Mouse (Mus musculus): ENCODE measurements around the gene Gm9857. TPM values are rescaled to one million over a fixed set of nuclear protein-coding genes. Genes with fewer than 3 reads are reported as not detected.

Gene Gm9857
- total RNA-seq (2014; fragmentation: Nextera tagmentation) = not detected in 2 replicates
- total RNA-seq (2017) = not detected in 2 replicates
- not detected in 2 replicates for polyA plus RNA-seq (2012)

GRCm38 (mm10) chr3:108940001-108940633 is at the start of gene Gm9857:
Gene Gm9857 (minus strand): TSS chr3:108940445.
- ATAC-seq (ENCODE audit: extremely low read depth, insufficient number of reproducible peaks, low FRiP score, poor library complexity, severe bottlenecking) = no peak
- TF ChIP-seq CTCF (IDR thresholded peaks at IDR 0.05; ENCODE audit: low read depth, low read length) (no peak), POLR2AphosphoS5 (IDR thresholded peaks at IDR 0.05; ENCODE audit: insufficient replicate concordance, low read depth, low read length) (no peak), GATA2 (IDR thresholded peaks at IDR 0.05; ENCODE audit: borderline replicate concordance, low read depth, low read length) (no peak), GATA1 (IDR thresholded peaks at IDR 0.05; ENCODE audit: borderline replicate concordance, low read length) (no peak), TAL1 (conservative IDR thresholded peaks at IDR 0.05; ENCODE audit: low read depth, low read length) (no peak)
- H3K4me1 ChIP-seq (ENCODE audit: insufficient read depth, low read depth, low read length) = no peaks in the 10 kb centered on the region
- peaks cover 9% of the 10 kb centered on the region for H3K9me3 ChIP-seq (replicated peaks)
- H3K27me3 ChIP-seq (ENCODE audit: insufficient read depth, low read length) = no peaks in the 10 kb centered on the region
- no peak within 1 kb of the TSS for H3K4me3 ChIP-seq (ENCODE audit: low read depth, low read length)
- H3K36me3 ChIP-seq (replicated peaks) = no peaks in the 10 kb centered on the region
- no peak for DNase-seq (ENCODE audit: low spot score)

- no peaks in the 10 kb centered on the region for H3K4me1 ChIP-seq (ENCODE audit: insufficient read depth, low read depth, low read length)
These were observed 46.9 kb upstream of the Gm9857 start for GRCm38 (mm10) chr3:108987009-108987659.

GRCm38 (mm10) chr3:108986534-108986933 is 46.3 kb upstream of the Gm9857 start:
- Histone ChIP-seq H3K36me3 (replicated peaks) (no peaks in the 10 kb centered on the region), H3K27me3 (ENCODE audit: insufficient read depth, low read length) (no peaks in the 10 kb centered on the region), H3K4me1 (ENCODE audit: insufficient read depth, low read depth, low read length) (no peaks in the 10 kb centered on the region), H3K4me3 (ENCODE audit: low read depth, low read length) (no peak overlapping the region), H3K9me3 (replicated peaks) (no peaks in the 10 kb centered on the region)
- no peak for TF ChIP-seq GATA1 (IDR thresholded peaks at IDR 0.05; ENCODE audit: borderline replicate concordance, low read length)
- TF ChIP-seq TAL1 (conservative IDR thresholded peaks at IDR 0.05; ENCODE audit: low read depth, low read length) = no peak
- TF ChIP-seq GATA2 (IDR thresholded peaks at IDR 0.05; ENCODE audit: borderline replicate concordance, low read depth, low read length) = no peak
- no peak for TF ChIP-seq CTCF (IDR thresholded peaks at IDR 0.05; ENCODE audit: low read depth, low read length)
- TF ChIP-seq POLR2AphosphoS5 (IDR thresholded peaks at IDR 0.05; ENCODE audit: insufficient replicate concordance, low read depth, low read length) = no peak
- ATAC-seq (ENCODE audit: extremely low read depth, insufficient number of reproducible peaks, low FRiP score, poor library complexity, severe bottlenecking) (no peak; the same call in 1 of the 2 replicates), DNase-seq (ENCODE audit: low spot score) (no peak)

More at GRCm38 (mm10) chr3:108987009-108987659, 46.9 kb upstream of the Gm9857 start:
- Histone ChIP-seq H3K36me3 (replicated peaks) (no peaks in the 10 kb centered on the region), H3K9me3 (replicated peaks) (no peaks in the 10 kb centered on the region), H3K4me3 (ENCODE audit: low read depth, low read length) (no peak overlapping the region), H3K27me3 (ENCODE audit: insufficient read depth, low read length) (no peaks in the 10 kb centered on the region)
- DNase-seq (ENCODE audit: low spot score) (no peak), ATAC-seq (ENCODE audit: extremely low read depth, insufficient number of reproducible peaks, low FRiP score, poor library complexity, severe bottlenecking) (no peak)
- TF ChIP-seq GATA1 (IDR thresholded peaks at IDR 0.05; ENCODE audit: borderline replicate concordance, low read length) (no peak), TAL1 (conservative IDR thresholded peaks at IDR 0.05; ENCODE audit: low read depth, low read length) (no peak), GATA2 (IDR thresholded peaks at IDR 0.05; ENCODE audit: borderline replicate concordance, low read depth, low read length) (no peak), CTCF (IDR thresholded peaks at IDR 0.05; ENCODE audit: low read depth, low read length) (no peak), POLR2AphosphoS5 (IDR thresholded peaks at IDR 0.05; ENCODE audit: insufficient replicate concordance, low read depth, low read length) (no peak)

- DNase-seq (ENCODE audit: low spot score) (no peak), ATAC-seq (ENCODE audit: extremely low read depth, insufficient number of reproducible peaks, low FRiP score, poor library complexity, severe bottlenecking) (0 out of 2 replicates have a peak, but pooled peaks have one; percentile 42)
- peaks cover 6% of the 10 kb centered on the region for H3K9me3 ChIP-seq (replicated peaks)
- no peaks in the 10 kb centered on the region for H3K4me1 ChIP-seq (ENCODE audit: insufficient read depth, low read depth, low read length)
- TF ChIP-seq POLR2AphosphoS5 (IDR thresholded peaks at IDR 0.05; ENCODE audit: insufficient replicate concordance, low read depth, low read length) (no peak), TAL1 (conservative IDR thresholded peaks at IDR 0.05; ENCODE audit: low read depth, low read length) (no peak), GATA1 (IDR thresholded peaks at IDR 0.05; ENCODE audit: borderline replicate concordance, low read length) (no peak), CTCF (IDR thresholded peaks at IDR 0.05; ENCODE audit: low read depth, low read length) (no peak), GATA2 (IDR thresholded peaks at IDR 0.05; ENCODE audit: borderline replicate concordance, low read depth, low read length) (no peak)
- no peaks in the 10 kb centered on the region; the same call in 1 of the 2 replicates for H3K27me3 ChIP-seq (ENCODE audit: insufficient read depth, low read length)
- H3K36me3 ChIP-seq (replicated peaks) = no peaks in the 10 kb centered on the region
- H3K4me3 ChIP-seq (ENCODE audit: low read depth, low read length) = no peak overlapping the region
These were observed 43.7 kb upstream of the Gm9857 start for GRCm38 (mm10) chr3:108983989-108984388.

GRCm38 (mm10) chr3:108981946-108982345 is 41.7 kb upstream of the Gm9857 start:
- H3K9me3 ChIP-seq (replicated peaks) = peaks cover 6% of the 10 kb centered on the region
- H3K4me1 ChIP-seq (ENCODE audit: insufficient read depth, low read depth, low read length) = no peaks in the 10 kb centered on the region
- DNase-seq (ENCODE audit: low spot score) (no peak), ATAC-seq (ENCODE audit: extremely low read depth, insufficient number of reproducible peaks, low FRiP score, poor library complexity, severe bottlenecking) (no peak)
- no peaks in the 10 kb centered on the region; the same call in 1 of the 2 replicates for H3K27me3 ChIP-seq (ENCODE audit: insufficient read depth, low read length)
- TF ChIP-seq CTCF (IDR thresholded peaks at IDR 0.05; ENCODE audit: low read depth, low read length) (no peak), TAL1 (conservative IDR thresholded peaks at IDR 0.05; ENCODE audit: low read depth, low read length) (no peak), GATA1 (IDR thresholded peaks at IDR 0.05; ENCODE audit: borderline replicate concordance, low read length) (no peak), GATA2 (IDR thresholded peaks at IDR 0.05; ENCODE audit: borderline replicate concordance, low read depth, low read length) (no peak), POLR2AphosphoS5 (IDR thresholded peaks at IDR 0.05; ENCODE audit: insufficient replicate concordance, low read depth, low read length) (no peak)
- no peak overlapping the region for H3K4me3 ChIP-seq (ENCODE audit: low read depth, low read length)
- no peaks in the 10 kb centered on the region for H3K36me3 ChIP-seq (replicated peaks)
